Mouse (Mus musculus): ENCODE data around the gene Cox6b1.

Gene Cox6b1

DNA sequence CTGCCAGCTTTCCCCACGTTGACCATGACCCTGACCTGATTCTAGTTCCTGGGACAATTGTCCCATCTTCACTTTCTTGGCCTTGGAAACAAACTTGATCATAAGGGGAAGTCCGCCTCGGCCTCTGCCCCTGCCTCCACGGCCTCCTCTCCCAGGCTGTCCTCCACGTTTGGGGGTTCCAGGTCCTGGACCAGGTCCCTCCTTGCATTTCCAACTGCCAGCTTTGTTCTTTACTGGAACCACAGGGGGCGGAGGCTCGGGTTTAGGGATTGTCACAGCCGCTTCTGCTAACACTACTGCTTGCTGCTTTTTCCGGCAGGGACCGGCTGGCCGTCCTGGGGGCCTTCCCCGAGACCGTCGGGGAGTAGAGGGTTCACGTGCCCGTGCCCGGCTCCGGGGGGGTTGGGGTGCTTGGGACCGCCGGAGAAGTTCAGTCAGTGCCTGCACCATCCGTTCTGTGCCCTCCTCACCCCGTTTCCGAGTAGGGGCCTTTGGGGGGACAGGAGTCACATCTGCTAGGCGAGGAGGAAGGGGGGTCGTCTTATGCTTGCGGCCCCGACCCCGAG lies 39.4 kb downstream of the Cox6b1 start:
- DNase-seq (ENCODE audit: inconsistent ontology term), result no peak

DNA sequence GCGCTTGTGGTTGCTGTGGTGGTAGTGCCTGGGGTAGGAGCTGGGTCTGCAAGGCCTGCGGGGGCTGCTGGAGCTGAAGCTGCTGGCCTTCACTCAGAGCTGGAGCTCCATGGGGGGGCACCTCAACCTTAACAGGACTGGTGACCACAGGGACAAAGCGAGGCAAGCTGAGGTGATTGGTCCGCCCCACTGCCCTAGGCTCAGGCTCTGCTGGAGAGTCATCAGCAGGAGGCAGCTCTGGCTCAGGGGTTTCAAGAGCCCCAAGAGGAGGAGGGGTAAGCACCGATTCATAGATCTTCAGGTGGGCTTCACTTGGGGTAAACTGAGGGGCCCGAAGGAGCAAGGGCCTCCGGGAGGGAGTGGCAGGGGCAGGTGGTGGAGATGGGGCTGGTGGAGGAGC lies 40.8 kb downstream of the Cox6b1 start:
- no peak for DNase-seq (ENCODE audit: inconsistent ontology term)

DNA sequence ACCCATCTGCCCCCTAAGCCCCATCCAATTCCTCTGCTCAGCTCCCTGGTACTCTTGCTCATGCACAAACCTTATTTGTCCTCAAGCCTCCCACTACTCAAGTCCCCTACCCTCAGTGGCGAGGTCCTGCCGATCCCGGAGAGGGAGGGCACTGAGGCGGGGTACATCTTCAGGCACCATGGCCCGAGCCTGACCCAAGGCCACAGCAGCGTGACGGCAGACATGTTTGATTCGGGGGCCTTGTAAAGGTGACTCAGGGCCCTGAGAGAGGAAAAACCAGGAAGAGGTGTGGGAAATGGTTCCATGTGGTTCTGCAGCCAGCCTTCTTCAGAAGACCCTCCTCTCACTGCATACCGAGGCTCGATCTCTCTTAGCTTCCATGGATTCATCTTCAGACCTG lies 41.6 kb downstream of the Cox6b1 start:
- no peak for DNase-seq (ENCODE audit: inconsistent ontology term)

DNA sequence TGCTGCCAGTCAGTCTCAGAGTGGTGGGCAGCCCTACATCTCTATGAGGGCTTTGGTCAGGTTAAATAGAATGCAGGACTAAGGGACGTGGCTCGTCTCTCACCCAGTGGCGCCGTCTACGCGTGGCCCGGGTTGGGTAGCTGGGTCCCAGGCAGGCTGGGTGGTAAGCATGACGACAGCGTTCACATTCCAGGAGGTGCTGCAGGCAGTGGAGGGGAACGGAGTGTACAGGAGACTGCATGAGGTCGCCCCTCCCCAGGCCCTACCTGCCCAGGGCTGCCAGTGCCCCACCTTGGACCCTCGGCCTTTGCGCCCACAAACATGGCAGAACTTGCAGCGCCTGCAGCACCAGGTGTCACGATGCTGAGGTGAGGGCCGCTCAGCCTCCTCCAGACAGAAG lies 44.4 kb downstream of the Cox6b1 start:
- no peak for DNase-seq (ENCODE audit: inconsistent ontology term)

DNA sequence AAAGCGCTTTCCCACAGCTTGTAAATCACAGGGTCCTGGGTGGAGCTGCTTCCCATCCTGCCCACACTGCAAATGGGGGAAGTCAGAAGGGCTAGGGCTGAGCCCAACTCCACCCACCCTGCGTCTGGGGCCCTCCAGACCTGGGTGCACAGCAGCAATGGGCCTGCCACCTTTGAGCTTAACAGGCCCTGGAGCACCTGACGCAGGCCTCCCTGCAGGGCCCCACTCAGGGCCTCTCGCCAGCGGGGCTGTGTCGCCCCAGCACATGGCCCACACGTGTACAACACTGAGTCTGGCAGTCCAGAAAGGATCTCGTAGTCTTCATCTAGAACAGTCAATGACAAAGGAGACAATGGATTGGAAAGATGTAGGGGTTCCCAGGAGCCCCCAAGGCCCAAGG lies 46.0 kb downstream of the Cox6b1 start:
- DNase-seq (ENCODE audit: inconsistent ontology term), result no peak

DNA sequence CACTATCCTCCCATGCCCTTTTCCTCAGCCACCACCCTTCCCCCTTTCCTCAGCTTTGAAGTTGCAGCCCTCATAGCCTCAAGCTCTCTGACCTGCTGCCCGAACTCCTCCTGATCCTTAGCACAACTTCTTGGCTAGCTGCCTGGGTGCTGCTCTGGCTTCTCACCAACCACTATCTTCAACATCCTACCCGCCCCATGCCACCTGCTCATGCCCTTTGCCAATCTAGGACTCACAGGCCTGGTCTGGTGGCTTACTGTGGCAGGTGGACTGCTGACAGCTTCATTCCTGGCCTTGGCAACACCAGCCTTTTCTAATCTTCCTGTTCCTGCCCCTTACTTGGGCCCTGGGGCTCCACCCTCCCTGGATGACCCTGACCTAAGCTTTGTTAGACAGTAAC lies 53.0 kb downstream of the Cox6b1 start:
- no peak for DNase-seq (ENCODE audit: inconsistent ontology term)

DNA sequence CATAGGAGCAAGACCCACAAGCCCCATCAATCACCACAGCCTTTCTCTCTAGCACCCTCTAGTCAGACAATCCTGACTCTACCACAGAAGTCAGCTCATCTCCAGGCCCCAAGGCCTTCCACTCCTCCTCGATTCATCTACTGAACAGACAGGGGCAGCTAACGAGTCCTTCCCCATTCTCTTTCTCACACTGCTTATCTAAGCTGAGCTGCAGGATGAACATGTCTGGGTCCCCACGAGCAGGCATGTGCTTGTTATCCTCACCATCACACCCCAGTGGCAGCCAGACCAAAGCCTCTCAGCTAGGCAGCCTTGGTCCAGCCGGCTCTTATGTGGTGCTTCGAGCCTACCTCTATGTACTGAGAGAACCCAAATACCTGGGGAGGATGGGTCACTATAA lies 53.6 kb downstream of the Cox6b1 start:
- DNase-seq (ENCODE audit: inconsistent ontology term), result no peak

DNA sequence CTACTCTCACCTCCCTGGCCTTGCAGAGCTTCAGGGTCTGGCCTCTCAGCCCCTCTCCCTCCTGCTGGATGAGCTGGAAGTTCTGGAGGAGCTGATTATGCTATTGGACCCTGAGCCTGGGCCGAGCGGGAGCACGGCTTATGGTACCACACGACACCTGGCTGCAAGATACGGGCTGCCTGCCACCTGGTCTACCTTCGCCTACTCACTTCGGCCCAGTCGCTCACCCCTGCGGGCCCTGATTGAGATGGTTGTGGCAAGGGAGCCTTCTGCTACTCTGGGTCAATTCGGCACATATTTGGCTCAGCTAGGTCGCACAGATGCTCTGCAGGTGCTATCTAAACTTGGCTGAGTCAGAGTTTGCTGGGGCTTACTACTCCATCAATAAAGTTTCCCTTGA lies 58.4 kb downstream of the Cox6b1 start:
- DNase-seq (ENCODE audit: inconsistent ontology term), result no peak
